Mouse (Mus musculus) ES-Bruce4 (cell line): ENCODE measurements around the gene Slc1a7.

ENCODE experiments used
- CTCF ChIP-seq: IDR thresholded peaks from one replicate; pipeline ENCODE4 v1.8.1; 2011; ENCODE audit warnings: low read depth, low read length
- EP300 ChIP-seq: IDR thresholded peaks from 2 replicates; pipeline ENCODE4 v1.6.1; 2011; ENCODE audit warnings: low read depth, low read length; ENCODE audit not compliant: insufficient read depth

DNA sequence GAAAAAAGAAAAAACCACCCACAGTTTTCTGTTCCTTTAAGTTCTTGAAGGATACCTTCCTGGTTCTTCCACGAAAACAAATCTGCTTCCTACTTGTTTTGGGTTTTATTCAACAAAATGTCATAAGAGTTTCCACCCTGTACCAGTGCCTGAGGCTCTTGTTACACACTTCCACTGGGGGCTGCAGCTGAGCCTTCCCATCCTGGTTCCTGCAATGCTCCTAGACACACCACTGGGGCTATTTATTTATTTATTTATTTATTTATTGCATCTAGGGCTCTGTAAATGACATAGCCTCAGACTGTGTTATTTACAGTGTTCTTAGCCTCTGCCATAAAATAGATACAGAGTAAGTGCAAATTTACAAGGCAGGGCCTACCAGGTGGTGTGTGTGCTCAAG is 15.6 kb downstream of the Slc1a7 start:
- TF ChIP-seq CTCF (no peak), EP300 (no peak)
